Mouse (Mus musculus) liver, adult 2 months (tissue): ENCODE data around the gene Ccs.

Experiments
- CTCF ChIP-seq: fragments of 200-500 bp; IDR thresholded peaks from 2 replicates; pipeline ENCODE4 v1.5.1; 2011; ENCODE audit warnings: low read depth, low read length, control low read depth
- POLR2A ChIP-seq: fragments of 200-500 bp; IDR thresholded peaks from 2 replicates; pipeline ENCODE4 v1.6.1; 2011; ENCODE audit warnings: low read length, control low read depth; ENCODE audit not compliant: insufficient read depth; ENCODE audit errors: extremely low read depth

DNA sequence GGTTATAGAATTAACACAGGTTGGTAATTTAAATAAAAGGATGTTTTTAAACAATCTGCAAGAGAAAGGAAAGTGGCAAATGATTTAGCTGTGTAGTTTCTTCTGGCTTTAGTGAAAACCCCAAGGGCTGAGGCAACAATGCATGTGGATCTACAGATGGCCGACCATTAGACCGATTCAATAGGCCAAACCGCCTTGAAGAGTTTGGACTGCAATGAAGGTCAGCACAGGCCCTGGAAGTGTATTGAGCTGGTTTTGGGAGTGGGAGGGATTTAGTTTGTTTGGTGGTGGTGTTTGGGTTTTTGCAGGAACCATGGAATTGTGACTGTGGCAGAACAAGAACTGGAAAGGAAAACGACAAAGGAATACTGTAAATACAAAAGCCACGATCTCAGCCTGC is 40.0 kb downstream of the Ccs start:
- no peak for TF ChIP-seq CTCF
- no peak for TF ChIP-seq POLR2A
